Mouse (Mus musculus) limb, embryonic 13.5 days (tissue): ENCODE measurements around the gene Cd247. TPM values are rescaled to one million over a fixed set of nuclear protein-coding genes. Genes with fewer than 3 reads are reported as not detected.

Experiments used
- ATAC-seq: fragments of 200-750 bp; cut with Nextera tagmentation; 2 replicates; pipeline ENCODE4 v1.8.0; 2017; ENCODE audit warnings: low read depth, moderate number of reproducible peaks, moderate TSS enrichment; ENCODE audit not compliant: low FRiP score
- H3K27ac ChIP-seq: fragments of 300-500 bp; sonication (generic); 2 replicates; pipeline ENCODE4 v1.5.1; 2015; ENCODE audit warnings: inconsistent platforms, mild to moderate bottlenecking, moderate library complexity
- H3K27me3 ChIP-seq: fragments of 300-500 bp; sonication (generic); 2 replicates; pipeline ENCODE4 v1.6.1; 2015; ENCODE audit warnings: mild to moderate bottlenecking, inconsistent platforms
- H3K36me3 ChIP-seq: fragments of 300-500 bp; sonication (generic); 2 replicates; pipeline ENCODE4 v1.6.1; 2015; ENCODE audit warnings: inconsistent platforms, mild to moderate bottlenecking, moderate library complexity
- H3K4me1 ChIP-seq: fragments of 300-500 bp; sonication (generic); 2 replicates; pipeline ENCODE4 v1.6.1; 2015; ENCODE audit warnings: inconsistent platforms
- H3K4me2 ChIP-seq: fragments of 300-500 bp; sonication (generic); replicated peaks from 2 replicates; pipeline ENCODE4 v1.6.1; 2015; ENCODE audit warnings: inconsistent platforms, mild to moderate bottlenecking, moderate library complexity
- H3K4me3 ChIP-seq: fragments of 300-500 bp; sonication (generic); 2 replicates; pipeline ENCODE4 v1.5.1; 2015; ENCODE audit warnings: moderate library complexity, mild to moderate bottlenecking, inconsistent platforms
- H3K9ac ChIP-seq: fragments of 300-500 bp; sonication (generic); 2 replicates; pipeline ENCODE4 v1.6.1; 2015; ENCODE audit warnings: mild to moderate bottlenecking, inconsistent platforms
- H3K9me3 ChIP-seq: fragments of 300-500 bp; sonication (generic); 2 replicates; pipeline ENCODE4 v1.6.1; 2016; ENCODE audit warnings: inconsistent platforms
- WGBS: fragments of 180-500 bp; shearing (Covaris S2); methylation state at CpG from one replicate; pipeline ENCODE4 v1.1.7; 2015; 5-methylcytosine and 5-hydroxymethylcytosine counted together
- polyA plus RNA-seq: library from polyadenylated mRNA; unstranded; fragments of >200 nt; fragmentation: Nextera tagmentation; extraction: Ambion mirVana; gene quantifications from 2 replicates; pipeline ENCODE4 v1.2.1, GENCODE M21; 2015

Gene Cd247
- polyA plus RNA-seq, 1 experiment from 2014 or later, result 0.48 TPM

DNA sequence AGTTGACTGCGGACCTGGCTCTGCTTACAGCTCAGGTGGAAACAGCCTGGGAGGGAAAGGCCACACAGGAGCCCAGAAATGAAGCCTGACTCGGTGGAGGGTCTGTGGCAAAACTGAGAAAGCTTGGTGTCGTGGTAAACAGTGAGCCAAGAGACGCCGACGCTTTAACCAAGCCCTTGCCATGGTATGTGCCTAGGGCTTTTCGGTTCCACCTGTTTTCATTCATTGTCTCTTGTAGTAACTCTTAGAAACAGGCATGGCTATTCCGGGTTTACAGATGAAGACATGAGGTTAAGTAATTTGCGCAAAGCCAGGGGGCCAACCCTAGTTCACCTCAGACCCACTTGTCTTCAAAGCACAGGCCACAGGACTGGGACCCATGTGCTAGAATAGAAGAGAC is 23.9 kb upstream of the Cd247 start:
- no peaks in the 10 kb centered on the region for H3K36me3 ChIP-seq
- 46% methylated on average over 9 of the region's 9 CpGs for WGBS
- no peak for ATAC-seq
- peak overlapping the region; percentile 81 for H3K9ac ChIP-seq
- H3K4me2 ChIP-seq, result peak overlapping the region; percentile 91
- peaks cover 18% of the 10 kb centered on the region for H3K4me1 ChIP-seq
- H3K4me3 ChIP-seq, result peak overlapping the region; percentile 80
- H3K27ac ChIP-seq, result no peak overlapping the region
- H3K27me3 ChIP-seq, result peaks cover 19% of the 10 kb centered on the region
- H3K9me3 ChIP-seq, result no peaks in the 10 kb centered on the region

- WGBS, result 87% methylated on average over 11 of the region's 11 CpGs
- H3K4me3 ChIP-seq, result peak overlapping the region; percentile 80; the same call in 1 of the 2 replicates
- H3K27me3 ChIP-seq, result peaks cover 19% of the 10 kb centered on the region
- H3K4me2 ChIP-seq, result peak overlapping the region; percentile 91
- H3K36me3 ChIP-seq, result no peaks in the 10 kb centered on the region
- peaks cover 18% of the 10 kb centered on the region for H3K4me1 ChIP-seq
- H3K9ac ChIP-seq, result no peak overlapping the region
- H3K27ac ChIP-seq, result no peak overlapping the region
- H3K9me3 ChIP-seq, result no peaks in the 10 kb centered on the region
- ATAC-seq, result no peak
Observed at GRCm38 (mm10) chr1:165765041-165765440, 23.4 kb upstream of the Cd247 start.

- Histone ChIP-seq H3K9me3 (no peaks in the 10 kb centered on the region), H3K27ac (no peak overlapping the region), H3K9ac (no peak overlapping the region), H3K4me1 (peaks cover 18% of the 10 kb centered on the region), H3K36me3 (no peaks in the 10 kb centered on the region), H3K4me2 (no peak overlapping the region), H3K27me3 (peaks cover 19% of the 10 kb centered on the region), H3K4me3 (no peak overlapping the region)
- no peak for ATAC-seq
- WGBS, result 81% methylated on average over 17 of the region's 17 CpGs
Observed at GRCm38 (mm10) chr1:165765651-165766294, 22.7 kb upstream of the Cd247 start.

GRCm38 (mm10) chr1:165766295-165766890 is 22.1 kb upstream of the Cd247 start:
- ATAC-seq, result no peak
- no peaks in the 10 kb centered on the region for H3K9me3 ChIP-seq

DNA sequence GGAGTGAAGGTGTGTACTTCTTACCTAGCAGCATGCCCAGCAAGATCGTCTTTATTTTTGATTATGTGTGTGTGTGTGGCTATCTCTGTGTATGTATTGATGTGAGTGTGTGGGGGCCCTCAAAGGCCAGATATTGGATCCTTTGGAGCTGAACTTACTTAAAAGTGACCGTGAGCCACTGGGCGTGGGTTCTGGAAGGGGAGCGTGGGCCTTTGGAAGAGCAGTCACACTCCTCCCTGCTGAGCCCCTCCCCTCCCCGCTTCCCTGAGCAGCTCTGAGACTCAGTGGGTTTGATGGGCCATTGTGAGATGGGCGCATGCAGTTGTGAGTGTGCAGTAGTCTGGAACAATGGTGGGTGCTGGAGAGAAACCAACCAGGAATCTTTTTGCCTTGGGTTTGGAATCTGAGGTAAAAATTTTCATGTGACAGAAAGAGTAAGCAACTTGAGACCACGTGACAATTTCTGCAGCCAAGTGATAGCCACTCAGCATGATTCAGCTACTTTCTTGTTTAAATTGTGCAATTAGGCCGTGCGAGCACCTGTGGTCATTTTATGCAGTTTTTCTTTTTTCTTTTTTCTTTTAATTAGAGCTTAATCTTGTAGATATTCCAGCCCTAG is 19.5 kb upstream of the Cd247 start:
- H3K9me3 ChIP-seq, result no peaks in the 10 kb centered on the region
- H3K27me3 ChIP-seq, result peaks cover 19% of the 10 kb centered on the region
- peaks cover 1% of the 10 kb centered on the region; the same call in 1 of the 2 replicates for H3K36me3 ChIP-seq
- 77% methylated on average over 9 of the region's 9 CpGs for WGBS
- H3K4me2 ChIP-seq, result no peak overlapping the region
- H3K27ac ChIP-seq, result no peak overlapping the region
- H3K9ac ChIP-seq, result no peak overlapping the region
- peaks cover 18% of the 10 kb centered on the region for H3K4me1 ChIP-seq
- H3K4me3 ChIP-seq, result no peak overlapping the region
- ATAC-seq, result no peak

More at GRCm38 (mm10) chr1:165766295-165766890, 22.1 kb upstream of the Cd247 start:
- WGBS, result 91% methylated on average over 7 of the region's 7 CpGs
- Histone ChIP-seq H3K27me3 (peaks cover 19% of the 10 kb centered on the region), H3K4me3 (no peak overlapping the region), H3K36me3 (no peaks in the 10 kb centered on the region), H3K4me2 (no peak overlapping the region), H3K4me1 (peaks cover 20% of the 10 kb centered on the region), H3K27ac (no peak overlapping the region), H3K9ac (no peak overlapping the region)

GRCm38 (mm10) chr1:165770181-165770759 is 18.2 kb upstream of the Cd247 start:
- WGBS, result 80% methylated on average over 10 of the region's 10 CpGs
- Histone ChIP-seq H3K27ac (no peak overlapping the region), H3K36me3 (peaks cover 3% of the 10 kb centered on the region; the same call in 1 of the 2 replicates), H3K4me1 (peaks cover 6% of the 10 kb centered on the region; the same call in 1 of the 2 replicates), H3K27me3 (peaks cover 8% of the 10 kb centered on the region), H3K9ac (no peak overlapping the region), H3K4me3 (no peak overlapping the region), H3K9me3 (no peaks in the 10 kb centered on the region), H3K4me2 (no peak overlapping the region)
- no peak for ATAC-seq

DNA sequence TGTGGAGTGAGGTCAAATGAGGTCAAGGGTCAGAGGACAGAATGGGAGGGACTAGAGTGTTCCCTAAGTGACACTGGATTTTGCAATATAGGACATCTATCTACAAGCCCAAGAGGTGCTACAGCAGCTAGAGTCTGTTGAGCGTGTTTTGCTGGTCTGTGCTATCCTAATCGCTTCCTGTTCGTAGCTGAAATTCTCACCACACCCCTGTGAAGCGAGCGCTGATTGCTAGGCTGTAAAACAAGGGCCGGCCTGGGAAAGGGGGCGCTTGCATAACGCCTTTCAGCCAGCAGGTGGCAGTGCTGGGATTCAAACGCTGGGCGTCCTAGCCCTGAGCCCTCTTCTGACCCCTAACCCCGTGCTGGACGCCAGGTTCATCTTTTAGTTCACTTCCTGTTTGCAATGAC is 17.0 kb upstream of the Cd247 start:
- Histone ChIP-seq H3K9me3 (no peaks in the 10 kb centered on the region), H3K27me3 (peaks cover 4% of the 10 kb centered on the region; the same call in 1 of the 2 replicates), H3K36me3 (peaks cover 3% of the 10 kb centered on the region; the same call in 1 of the 2 replicates), H3K4me3 (no peak overlapping the region), H3K27ac (no peak overlapping the region), H3K4me2 (peak overlapping the region; percentile 45), H3K9ac (no peak overlapping the region), H3K4me1 (peaks cover 6% of the 10 kb centered on the region; the same call in 1 of the 2 replicates)
- ATAC-seq, result peak; percentile 74
- 2% methylated on average over 12 of the region's 12 CpGs for WGBS

GRCm38 (mm10) chr1:165771998-165772397 is 16.5 kb upstream of the Cd247 start:
- Histone ChIP-seq H3K4me2 (peak overlapping the region; percentile 45), H3K4me3 (no peak overlapping the region), H3K27ac (no peak overlapping the region), H3K9ac (no peak overlapping the region), H3K4me1 (peaks cover 6% of the 10 kb centered on the region; the same call in 1 of the 2 replicates), H3K27me3 (peaks cover 4% of the 10 kb centered on the region; the same call in 1 of the 2 replicates), H3K9me3 (no peaks in the 10 kb centered on the region), H3K36me3 (peaks cover 3% of the 10 kb centered on the region; the same call in 1 of the 2 replicates)
- WGBS, result 54% methylated on average over 9 of the region's 9 CpGs
- no peak for ATAC-seq

DNA sequence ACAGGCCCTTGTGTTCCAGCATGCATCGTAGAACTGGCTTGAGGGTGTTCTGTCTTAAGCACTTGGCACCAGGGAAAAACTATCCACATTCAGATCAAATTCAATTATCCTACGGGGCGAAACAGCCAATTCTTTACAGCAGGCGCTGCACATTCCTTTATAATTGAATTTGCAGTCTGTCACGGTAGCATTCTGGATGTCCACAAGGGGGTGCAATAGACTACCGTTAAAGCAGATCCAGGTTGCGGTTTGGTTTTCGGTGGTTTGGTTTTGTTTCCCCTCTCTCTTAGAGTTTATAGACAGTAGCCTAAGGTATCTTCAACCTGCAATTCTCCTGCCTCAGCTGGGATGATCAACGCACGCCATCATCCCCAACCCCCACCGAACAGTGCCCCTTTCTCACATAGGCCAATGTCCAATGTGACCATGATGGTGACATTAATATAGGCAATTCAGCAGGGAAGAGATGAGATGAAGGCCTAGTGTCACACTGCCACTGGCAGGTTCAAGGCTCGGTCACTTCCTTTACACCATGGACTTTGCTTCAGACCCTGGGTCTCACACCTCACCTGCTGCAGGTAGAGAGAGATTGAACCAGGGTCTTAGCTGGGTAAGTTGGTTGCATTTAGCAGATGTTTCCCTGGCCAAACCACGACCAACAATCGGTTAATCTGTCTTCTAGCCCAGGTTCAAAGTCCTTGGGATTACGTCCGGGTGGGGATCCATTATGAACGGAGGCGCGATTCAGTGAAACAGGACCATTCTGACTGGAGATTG is 12.8 kb upstream of the Cd247 start:
- H3K36me3 ChIP-seq, result peaks cover 3% of the 10 kb centered on the region; the same call in 1 of the 2 replicates
- no peaks in the 10 kb centered on the region for H3K9me3 ChIP-seq
- no peak overlapping the region for H3K4me2 ChIP-seq
- 51% methylated on average over 19 of the region's 19 CpGs for WGBS
- H3K27me3 ChIP-seq, result 0 out of 2 replicates have a peak, but pooled peaks cover 10% of the 10 kb centered on the region
- no peak for ATAC-seq
- H3K27ac ChIP-seq, result no peak overlapping the region
- no peak overlapping the region for H3K9ac ChIP-seq
- peaks cover 8% of the 10 kb centered on the region for H3K4me1 ChIP-seq
- H3K4me3 ChIP-seq, result no peak overlapping the region

DNA sequence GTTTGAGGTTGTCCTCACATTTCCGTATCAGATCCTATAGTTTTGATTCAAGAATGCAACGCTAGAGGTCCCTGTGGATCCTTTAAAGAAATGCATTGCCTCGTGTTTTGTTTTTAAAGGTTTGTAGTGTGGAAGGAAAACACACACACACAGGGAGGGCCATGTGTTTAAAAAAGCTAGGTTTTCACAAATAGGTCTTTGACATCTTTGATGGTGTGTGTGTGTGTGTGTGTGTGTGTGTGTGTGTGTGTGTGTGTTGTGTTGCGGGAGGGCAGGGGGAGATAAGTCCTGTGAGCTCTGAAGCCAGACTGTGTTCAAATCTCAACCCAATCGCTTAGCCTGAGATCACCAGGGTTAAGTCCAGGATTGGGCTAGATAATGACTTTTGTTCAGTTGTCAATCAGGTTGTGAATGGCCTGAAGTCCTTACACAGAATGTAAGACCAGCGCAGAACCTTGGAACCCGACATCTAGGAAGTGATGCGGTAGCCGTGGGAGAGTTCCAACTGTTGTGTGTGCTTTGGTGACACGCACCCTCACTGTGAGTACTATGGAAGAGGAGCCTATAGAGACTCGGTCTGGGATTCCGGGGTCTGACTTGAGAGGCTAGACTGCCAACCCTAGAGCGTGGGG is 8.4 kb upstream of the Cd247 start:
- no peak overlapping the region for H3K9ac ChIP-seq
- 0 out of 2 replicates have a peak, but pooled peaks have one; percentile 17 for ATAC-seq
- H3K4me3 ChIP-seq, result peak overlapping the region; percentile 38
- H3K27me3 ChIP-seq, result peaks cover 25% of the 10 kb centered on the region; the same call in 1 of the 2 replicates
- H3K9me3 ChIP-seq, result no peaks in the 10 kb centered on the region
- H3K36me3 ChIP-seq, result no peaks in the 10 kb centered on the region
- H3K27ac ChIP-seq, result no peak overlapping the region
- WGBS, result 7% methylated on average over 13 of the region's 13 CpGs
- H3K4me1 ChIP-seq, result peaks cover 12% of the 10 kb centered on the region; the same call in 1 of the 2 replicates
- peak overlapping the region; percentile 69 for H3K4me2 ChIP-seq

- 3% methylated on average over 20 of the region's 20 CpGs for WGBS
Observed at GRCm38 (mm10) chr1:165780586-165781111, 7.8 kb upstream of the Cd247 start.

More at GRCm38 (mm10) chr1:165780586-165781111, 7.8 kb upstream of the Cd247 start:
- H3K9ac ChIP-seq, result no peak overlapping the region
- no peaks in the 10 kb centered on the region for H3K9me3 ChIP-seq
- peaks cover 14% of the 10 kb centered on the region; the same call in 1 of the 2 replicates for H3K4me1 ChIP-seq
- H3K27me3 ChIP-seq, result peaks cover 25% of the 10 kb centered on the region; the same call in 1 of the 2 replicates
- peak overlapping the region; percentile 69 for H3K4me2 ChIP-seq
- peak; percentile 53; the same call in 1 of the 2 replicates for ATAC-seq
- no peak overlapping the region for H3K27ac ChIP-seq
- peak overlapping the region; percentile 38 for H3K4me3 ChIP-seq
- no peaks in the 10 kb centered on the region for H3K36me3 ChIP-seq
